Mouse (Mus musculus): ENCODE measurements around the gene Tmx1. TPM values are rescaled to one million over a fixed set of nuclear protein-coding genes. Genes with fewer than 3 reads are reported as not detected.
A peak's percentile ranks its signal among the peaks of the same experiment; 100 is the strongest.

The Tmx1 gene
- total RNA-seq (2021) = 10 to 100 TPM; 29.0 to 30.6 TPM

GRCm38 (mm10) chr12:70452726-70453645 is at the start of gene Tmx1:
Tmx1 (plus strand) TSS chr12:70453095.
- DNase-seq (ENCODE audit: low spot score in 2 of 2) = peak; percentile 97 to 99
- intact Hi-C loops (cut with DNase I) = no loop called here

DNA sequence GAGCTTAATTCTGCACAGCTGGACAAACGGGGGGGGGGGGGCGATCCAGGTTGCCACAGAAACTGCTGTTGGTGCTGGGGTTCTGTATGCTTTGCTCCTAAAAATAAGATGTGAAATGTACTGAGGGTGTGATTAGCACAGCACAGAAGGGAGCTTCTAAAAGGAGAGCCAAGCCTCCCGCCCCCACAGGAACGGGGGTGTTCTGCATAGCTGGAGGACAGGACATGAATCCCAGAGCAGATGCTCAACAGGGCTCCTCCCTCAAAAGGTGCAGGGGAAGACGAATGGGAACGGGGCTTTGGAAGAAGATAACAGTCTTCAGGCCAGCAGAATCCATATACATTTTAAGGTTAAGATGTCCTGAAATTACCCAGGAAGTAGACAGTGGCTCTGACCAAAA is 48.6 kb upstream of the Tmx1 start:
- intact Hi-C loops (cut with DNase I) = loop anchor here (1.0 to 2.0 kb wide), 2 partner anchors 32 to 57 kb away; partner anchors contain the start of gene Trim9
- DNase-seq (ENCODE audit: low spot score in 2 of 2) = peak; percentile 87 to 92

DNA sequence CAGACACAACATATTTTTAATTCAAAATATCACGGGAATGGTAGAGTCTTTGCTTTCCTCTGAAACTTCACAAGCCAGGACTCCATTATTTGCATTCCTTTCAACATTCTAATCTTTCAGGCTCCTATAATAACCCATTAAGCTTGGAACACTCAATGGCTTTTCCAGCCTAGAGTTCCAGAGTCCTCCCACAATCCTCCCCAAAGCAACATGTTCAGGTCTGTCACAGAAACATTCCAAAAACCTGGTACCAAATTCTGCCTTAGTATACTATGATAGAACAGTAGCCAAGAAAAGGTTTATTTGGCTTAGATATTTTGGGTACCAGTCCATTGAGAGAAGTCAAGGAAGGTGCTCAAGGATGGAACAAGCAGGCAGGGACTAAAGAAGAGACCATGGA is 44.5 kb upstream of the Tmx1 start:
- DNase-seq (ENCODE audit: low spot score in 2 of 2) = no peak
- intact Hi-C loops (cut with DNase I) = no loop called here

GRCm38 (mm10) chr12:70409600-70409999 is 43.3 kb upstream of the Tmx1 start:
- DNase-seq (ENCODE audit: low spot score in 2 of 2) = no peak
- intact Hi-C loops (cut with DNase I) = no loop called here

DNA sequence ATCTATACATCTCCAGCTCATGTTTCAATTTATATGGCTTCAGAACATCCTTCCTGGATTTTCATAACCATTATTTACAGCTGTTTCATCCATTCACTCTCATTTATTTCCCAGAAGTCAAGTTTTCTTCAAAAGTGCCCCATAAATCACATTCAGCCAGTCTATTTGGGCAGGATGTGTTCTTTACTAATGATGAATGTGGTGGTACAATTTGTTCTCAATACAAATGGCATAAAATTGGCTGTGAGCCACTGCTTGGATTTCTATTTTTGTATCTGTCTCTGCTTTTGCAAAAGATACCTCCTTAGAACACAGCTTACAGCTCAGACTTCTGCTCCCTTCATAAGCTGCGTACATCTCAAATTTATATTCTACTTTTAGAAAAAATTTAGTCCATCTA is 32.7 kb upstream of the Tmx1 start:
- no peak for DNase-seq (ENCODE audit: low spot score in 2 of 2)
- intact Hi-C loops (cut with DNase I) = loop anchor here (5.0 kb wide), 1 partner anchor 53 kb away; no protein-coding TSS in a partner anchor

- DNase-seq (ENCODE audit: low spot score in 2 of 2) = no peak
- intact Hi-C loops (cut with DNase I) = loop anchor here (5.0 kb wide), 1 partner anchor 54 kb away; no protein-coding TSS in a partner anchor
These were observed 31.9 kb upstream of the Tmx1 start for GRCm38 (mm10) chr12:70421028-70421427.

- intact Hi-C loops (cut with DNase I) = loop anchor here (5.0 kb wide), 1 partner anchor 55 kb away; no protein-coding TSS in a partner anchor
These were observed 30.4 kb upstream of the Tmx1 start for GRCm38 (mm10) chr12:70422322-70423118.

GRCm38 (mm10) chr12:70427885-70428284 is 25.0 kb upstream of the Tmx1 start:
- DNase-seq (ENCODE audit: low spot score in 2 of 2) = no peak
- intact Hi-C loops (cut with DNase I) = loop anchor here (2.0 kb wide), 1 partner anchor 81 kb away; the partner anchor contains the start of gene Trim9

More at GRCm38 (mm10) chr12:70422322-70423118, 30.4 kb upstream of the Tmx1 start:
- no peak for DNase-seq (ENCODE audit: low spot score in 2 of 2)

- DNase-seq (ENCODE audit: low spot score in 2 of 2) = no peak
- intact Hi-C loops (cut with DNase I) = loop anchor here (1.0 to 2.0 kb wide), 2 partner anchors 83 to 195 kb away; partner anchors contain the start of gene Trim9
These were observed 23.3 kb upstream of the Tmx1 start for GRCm38 (mm10) chr12:70429637-70430036.

- intact Hi-C loops (cut with DNase I) = loop anchor here (1.0 kb wide), 1 partner anchor 196 kb away; no protein-coding TSS in a partner anchor
- DNase-seq (ENCODE audit: low spot score in 2 of 2) = peak in 1 of 2 experiments; percentile 28
These were observed 22.5 kb upstream of the Tmx1 start for GRCm38 (mm10) chr12:70430307-70430950.

DNA sequence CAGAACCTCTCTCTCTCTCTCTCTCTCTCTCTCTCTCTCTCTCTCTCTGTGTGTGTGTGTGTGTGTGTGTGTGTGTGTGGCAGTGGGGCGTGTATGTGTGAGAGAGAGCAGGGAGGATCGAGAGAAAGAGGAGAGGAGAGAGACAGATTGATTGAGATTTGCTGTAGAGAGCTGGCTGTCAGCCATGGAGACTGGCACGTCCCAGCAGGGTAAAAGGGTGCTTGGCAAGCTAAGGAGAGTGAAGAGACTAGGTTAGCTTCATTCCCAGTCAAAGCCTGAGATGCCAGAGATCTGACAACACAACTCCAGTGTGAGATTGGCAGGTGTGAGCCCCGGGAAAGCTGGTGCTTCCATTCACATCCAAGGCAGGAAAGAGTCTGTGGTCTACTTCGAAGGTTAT is 21.5 kb upstream of the Tmx1 start:
- no peak for DNase-seq (ENCODE audit: low spot score in 2 of 2)
- intact Hi-C loops (cut with DNase I) = no loop called here

GRCm38 (mm10) chr12:70449961-70450360 is 2.9 kb upstream of the Tmx1 start:
- DNase-seq (ENCODE audit: low spot score in 2 of 2) = no peak
- intact Hi-C loops (cut with DNase I) = no loop called here

DNA sequence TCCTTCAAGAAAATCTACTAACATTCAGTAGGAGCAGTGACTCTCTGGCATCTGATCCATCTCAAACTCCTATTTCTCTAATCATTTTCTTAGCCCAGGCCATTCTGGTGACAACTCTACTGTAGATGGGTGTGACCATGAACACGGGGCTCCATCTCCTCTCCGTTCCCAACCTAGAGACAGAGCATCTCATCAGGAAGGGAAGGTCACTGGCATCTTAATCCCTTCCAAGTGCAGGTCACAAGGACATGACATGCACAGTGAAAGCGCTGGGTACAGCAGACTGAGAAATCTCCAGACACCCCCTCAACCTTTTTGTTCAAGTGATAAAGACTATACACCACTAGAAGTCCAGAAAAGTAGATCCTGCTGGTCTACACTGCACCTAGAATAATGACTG is 1.4 kb upstream of the Tmx1 start:
- intact Hi-C loops (cut with DNase I) = no loop called here

DNA sequence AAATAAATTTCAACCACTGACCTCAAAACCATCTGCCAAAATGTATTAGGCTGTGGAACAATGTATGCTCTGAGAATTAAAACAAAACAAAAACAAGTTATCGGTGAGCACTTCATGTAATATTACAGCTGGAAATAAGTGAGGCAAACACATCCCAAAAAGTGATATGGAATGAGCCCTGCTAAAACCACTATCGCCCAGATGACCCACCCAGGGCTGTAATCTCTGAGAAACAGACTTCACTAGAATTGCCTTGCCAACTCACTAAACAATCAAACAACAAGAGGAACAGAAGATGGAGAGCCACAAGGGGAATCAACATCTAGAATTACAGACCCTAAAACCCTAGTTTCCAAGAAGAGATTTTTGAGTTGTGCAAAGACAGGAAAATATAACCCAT is 752 bp upstream of the Tmx1 start:
- intact Hi-C loops (cut with DNase I) = no loop called here
- DNase-seq (ENCODE audit: low spot score in 2 of 2) = no peak

More for the DNA sequence above, 1.4 kb upstream of the Tmx1 start:
- DNase-seq (ENCODE audit: low spot score in 2 of 2) = no peak

- DNase-seq (ENCODE audit: low spot score in 2 of 2) = no peak
- intact Hi-C loops (cut with DNase I) = no loop called here
These were observed 2.3 kb downstream of the Tmx1 start for GRCm38 (mm10) chr12:70455226-70455625.

DNA sequence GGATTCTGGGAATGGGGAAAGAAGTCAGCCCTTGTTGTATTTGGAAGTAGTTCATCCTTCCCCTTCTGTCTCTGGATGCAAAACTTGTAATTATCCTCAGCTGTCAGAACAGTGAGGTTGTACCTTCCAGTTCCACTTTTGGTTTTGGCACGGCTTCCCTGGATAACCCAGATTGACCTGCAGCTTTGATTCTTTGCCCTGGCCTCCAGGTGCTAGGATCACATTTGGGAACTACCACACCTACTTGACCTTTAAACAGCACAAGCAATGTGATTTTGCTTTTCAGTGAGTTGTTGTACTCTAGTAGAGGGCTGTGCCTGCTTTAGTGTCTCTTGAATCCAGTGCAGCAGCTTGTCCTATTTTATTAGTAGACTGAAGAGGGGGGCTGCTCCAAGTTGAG is 6.7 kb downstream of the Tmx1 start:
- DNase-seq (ENCODE audit: low spot score in 2 of 2) = no peak
- intact Hi-C loops (cut with DNase I) = no loop called here

GRCm38 (mm10) chr12:70464016-70464415 is 11.1 kb downstream of the Tmx1 start:
- intact Hi-C loops (cut with DNase I) = no loop called here

DNA sequence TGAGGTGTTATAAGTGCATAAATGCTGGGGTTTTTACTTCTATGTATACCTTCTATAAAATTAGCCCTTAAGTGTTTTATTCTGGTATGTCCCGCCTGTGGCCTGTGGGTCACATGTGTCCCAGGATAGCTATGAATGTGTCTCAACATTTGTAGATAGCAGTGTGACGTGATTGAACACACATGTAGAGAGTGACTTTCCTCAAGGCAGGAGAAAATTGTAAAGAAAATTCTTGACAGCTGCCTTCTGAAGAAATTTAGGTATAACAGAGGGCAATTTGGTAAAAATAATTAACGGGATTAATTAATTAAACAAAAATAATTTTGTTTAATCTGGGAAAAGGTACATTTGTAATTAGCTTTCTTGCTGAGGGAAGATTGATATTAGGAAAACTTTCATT is 22.4 kb downstream of the Tmx1 start:
- intact Hi-C loops (cut with DNase I) = loop anchor here (5.0 kb wide), 1 partner anchor 437 kb away; no protein-coding TSS in a partner anchor
- no peak for DNase-seq (ENCODE audit: low spot score in 2 of 2)

More at GRCm38 (mm10) chr12:70464016-70464415, 11.1 kb downstream of the Tmx1 start:
- DNase-seq (ENCODE audit: low spot score in 2 of 2) = no peak

GRCm38 (mm10) chr12:70476884-70477576 is 24.1 kb downstream of the Tmx1 start:
- DNase-seq (ENCODE audit: low spot score in 2 of 2) = no peak
- intact Hi-C loops (cut with DNase I) = loop anchor here (5.0 kb wide), 1 partner anchor 435 kb away; no protein-coding TSS in a partner anchor

All from left cerebral cortex, postnatal 36 days (tissue).